Mouse (Mus musculus): ENCODE results near the gene Taok1. TPM values are rescaled to one million over a fixed set of nuclear protein-coding genes. Genes with fewer than 3 reads are reported as not detected.
A peak's percentile ranks its signal among the peaks of the same experiment; 100 is the strongest.

Taok1 gene
- polyA plus RNA-seq, 1 experiment, result 9.2 TPM

GRCm38 (mm10) chr11:77625061-77625855 lies 17.6 kb upstream of the Taok1 start:
- DNase-seq, result peak; percentile 9
- H3K4me1 ChIP-seq (ENCODE audit: control insufficient read depth, insufficient read depth, low read length), result peaks cover 4% of the 10 kb centered on the region
- 14% methylated on average over 11 of the region's 11 CpGs for WGBS
- TF ChIP-seq CTCF (IDR thresholded peaks at IDR 0.05; ENCODE audit: insufficient read depth, low read length), result no peak
- TF ChIP-seq POLR2A (IDR thresholded peaks at IDR 0.05; ENCODE audit: borderline replicate concordance, extremely low read depth, low read depth, low read length), result no peak
- H3K4me3 ChIP-seq (replicated peaks; ENCODE audit: extremely low read depth, low read depth, low read length), result no peak overlapping the region

- no peak for TF ChIP-seq POLR2A (IDR thresholded peaks at IDR 0.05; ENCODE audit: borderline replicate concordance, extremely low read depth, low read depth, low read length)
- no peak for TF ChIP-seq CTCF (IDR thresholded peaks at IDR 0.05; ENCODE audit: insufficient read depth, low read length)
- no peak overlapping the region for H3K4me3 ChIP-seq (replicated peaks; ENCODE audit: extremely low read depth, low read depth, low read length)
- DNase-seq, result peak; percentile 12
- H3K4me1 ChIP-seq (ENCODE audit: control insufficient read depth, insufficient read depth, low read length), result no peaks in the 10 kb centered on the region; the same call in 1 of the 2 replicates
- WGBS, result 4% methylated on average over 17 of the region's 17 CpGs
Observed at GRCm38 (mm10) chr11:77624441-77625060, 16.9 kb upstream of the Taok1 start.

- no peak overlapping the region for H3K4me3 ChIP-seq (replicated peaks; ENCODE audit: extremely low read depth, low read depth, low read length)
- no peak for TF ChIP-seq POLR2A (IDR thresholded peaks at IDR 0.05; ENCODE audit: borderline replicate concordance, extremely low read depth, low read depth, low read length)
- TF ChIP-seq CTCF (IDR thresholded peaks at IDR 0.05; ENCODE audit: insufficient read depth, low read length), result no peak
- WGBS, result 53% methylated on average over 5 of the region's 5 CpGs
Observed at GRCm38 (mm10) chr11:77624002-77624401, 16.4 kb upstream of the Taok1 start.

GRCm38 (mm10) chr11:77621902-77622535 lies 14.4 kb upstream of the Taok1 start:
- TF ChIP-seq POLR2A (IDR thresholded peaks at IDR 0.05; ENCODE audit: borderline replicate concordance, extremely low read depth, low read depth, low read length) (no peak), CTCF (IDR thresholded peaks at IDR 0.05; ENCODE audit: insufficient read depth, low read length) (no peak)
- no peaks in the 10 kb centered on the region; the same call in 1 of the 2 replicates for H3K4me1 ChIP-seq (ENCODE audit: control insufficient read depth, insufficient read depth, low read length)
- no peak for DNase-seq
- WGBS, result 60% methylated on average over 5 of the region's 5 CpGs
- no peak overlapping the region for H3K4me3 ChIP-seq (replicated peaks; ENCODE audit: extremely low read depth, low read depth, low read length)

More at GRCm38 (mm10) chr11:77624002-77624401, 16.4 kb upstream of the Taok1 start:
- H3K4me1 ChIP-seq (ENCODE audit: control insufficient read depth, insufficient read depth, low read length), result no peaks in the 10 kb centered on the region; the same call in 1 of the 2 replicates
- DNase-seq, result no peak

- 64% methylated on average over 5 of the region's 5 CpGs for WGBS
- DNase-seq, result no peak
- TF ChIP-seq CTCF (IDR thresholded peaks at IDR 0.05; ENCODE audit: insufficient read depth, low read length) (no peak), POLR2A (IDR thresholded peaks at IDR 0.05; ENCODE audit: borderline replicate concordance, extremely low read depth, low read depth, low read length) (no peak)
- Histone ChIP-seq H3K4me3 (replicated peaks; ENCODE audit: extremely low read depth, low read depth, low read length) (no peak overlapping the region), H3K4me1 (ENCODE audit: control insufficient read depth, insufficient read depth, low read length) (no peaks in the 10 kb centered on the region)
Observed at GRCm38 (mm10) chr11:77615084-77615624, 7.5 kb upstream of the Taok1 start.

- WGBS, result under 1% methylated on average over 42 of the region's 48 CpGs
- TF ChIP-seq POLR2A (IDR thresholded peaks at IDR 0.05; ENCODE audit: borderline replicate concordance, extremely low read depth, low read depth, low read length), result peak; percentile 58; the same call in 1 of the 2 replicates
- TF ChIP-seq CTCF (IDR thresholded peaks at IDR 0.05; ENCODE audit: insufficient read depth, low read length), result no peak
- Histone ChIP-seq H3K4me3 (replicated peaks; ENCODE audit: extremely low read depth, low read depth, low read length) (peak overlapping the region; percentile 85), H3K4me1 (ENCODE audit: control insufficient read depth, insufficient read depth, low read length) (peaks cover 10% of the 10 kb centered on the region)
- peak; percentile 59 for DNase-seq
Observed at GRCm38 (mm10) chr11:77606835-77607537, 629 bp downstream of the Taok1 start.

- no peak for TF ChIP-seq POLR2A (IDR thresholded peaks at IDR 0.05; ENCODE audit: borderline replicate concordance, extremely low read depth, low read depth, low read length)
- no peak for TF ChIP-seq CTCF (IDR thresholded peaks at IDR 0.05; ENCODE audit: insufficient read depth, low read length)
- Histone ChIP-seq H3K4me3 (replicated peaks; ENCODE audit: extremely low read depth, low read depth, low read length) (peak overlapping the region; percentile 85), H3K4me1 (ENCODE audit: control insufficient read depth, insufficient read depth, low read length) (peaks cover 10% of the 10 kb centered on the region)
- DNase-seq, result no peak
- WGBS, result 2% methylated on average over 6 of the region's 6 CpGs
Observed at GRCm38 (mm10) chr11:77606469-77606834, 1.2 kb downstream of the Taok1 start.

- no peak overlapping the region for H3K4me3 ChIP-seq (replicated peaks; ENCODE audit: extremely low read depth, low read depth, low read length)
- no peak for DNase-seq
Observed at GRCm38 (mm10) chr11:77597266-77597665, 10.3 kb downstream of the Taok1 start.

GRCm38 (mm10) chr11:77591388-77591787 lies 16.2 kb downstream of the Taok1 start:
- TF ChIP-seq CTCF (IDR thresholded peaks at IDR 0.05; ENCODE audit: insufficient read depth, low read length) (no peak), POLR2A (IDR thresholded peaks at IDR 0.05; ENCODE audit: borderline replicate concordance, extremely low read depth, low read depth, low read length) (no peak)
- DNase-seq, result no peak
- Histone ChIP-seq H3K4me1 (ENCODE audit: control insufficient read depth, insufficient read depth, low read length) (no peaks in the 10 kb centered on the region; the same call in none of the 2 replicates), H3K4me3 (replicated peaks; ENCODE audit: extremely low read depth, low read depth, low read length) (no peak overlapping the region)
- WGBS, result 33% methylated on average over 2 of the region's 2 CpGs

More at GRCm38 (mm10) chr11:77597266-77597665, 10.3 kb downstream of the Taok1 start:
- no peak for TF ChIP-seq CTCF (IDR thresholded peaks at IDR 0.05; ENCODE audit: insufficient read depth, low read length)
- TF ChIP-seq POLR2A (IDR thresholded peaks at IDR 0.05; ENCODE audit: borderline replicate concordance, extremely low read depth, low read depth, low read length), result no peak
- peaks cover 3% of the 10 kb centered on the region; the same call in 1 of the 2 replicates for H3K4me1 ChIP-seq (ENCODE audit: control insufficient read depth, insufficient read depth, low read length)
